Mouse (Mus musculus): ENCODE measurements around the gene Zfp800.

Zfp800 gene

DNA sequence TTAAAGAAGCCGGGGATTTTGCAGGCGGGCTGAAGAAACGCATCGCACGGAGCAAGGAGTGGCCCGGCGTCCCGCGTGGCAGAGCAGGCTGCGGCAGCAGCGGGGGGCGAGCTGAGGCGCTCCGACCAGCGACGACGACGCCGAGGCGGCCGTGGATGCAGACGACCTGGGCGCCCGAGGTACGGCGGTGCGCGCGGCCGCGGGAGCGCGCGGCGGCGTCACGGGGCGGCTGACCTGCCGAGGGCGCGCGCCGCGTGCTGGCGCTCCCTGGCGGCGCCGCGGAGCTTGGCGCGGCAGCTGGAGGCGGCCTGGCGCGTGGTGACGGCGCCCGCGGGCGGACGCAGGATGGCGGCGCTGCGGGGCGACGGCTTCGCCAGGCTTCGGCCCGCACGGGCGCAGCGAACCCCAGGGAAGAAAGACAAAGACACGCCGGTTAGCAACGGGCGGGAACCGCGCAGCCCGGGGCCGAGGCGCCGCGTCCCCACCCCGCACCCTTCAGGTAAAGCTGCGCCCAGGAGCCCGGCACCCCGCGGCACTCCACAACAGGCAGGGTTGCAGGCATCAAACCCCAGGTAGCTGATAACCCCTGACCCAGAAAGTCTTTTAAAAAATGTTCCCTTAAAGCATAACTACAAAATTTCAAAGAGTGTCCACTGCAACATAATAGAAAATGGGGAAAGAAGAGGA, 182.4 kb downstream of the Zfp800 start:
- in situ Hi-C loops (cut with MseI, MboI): no loop called here

DNA sequence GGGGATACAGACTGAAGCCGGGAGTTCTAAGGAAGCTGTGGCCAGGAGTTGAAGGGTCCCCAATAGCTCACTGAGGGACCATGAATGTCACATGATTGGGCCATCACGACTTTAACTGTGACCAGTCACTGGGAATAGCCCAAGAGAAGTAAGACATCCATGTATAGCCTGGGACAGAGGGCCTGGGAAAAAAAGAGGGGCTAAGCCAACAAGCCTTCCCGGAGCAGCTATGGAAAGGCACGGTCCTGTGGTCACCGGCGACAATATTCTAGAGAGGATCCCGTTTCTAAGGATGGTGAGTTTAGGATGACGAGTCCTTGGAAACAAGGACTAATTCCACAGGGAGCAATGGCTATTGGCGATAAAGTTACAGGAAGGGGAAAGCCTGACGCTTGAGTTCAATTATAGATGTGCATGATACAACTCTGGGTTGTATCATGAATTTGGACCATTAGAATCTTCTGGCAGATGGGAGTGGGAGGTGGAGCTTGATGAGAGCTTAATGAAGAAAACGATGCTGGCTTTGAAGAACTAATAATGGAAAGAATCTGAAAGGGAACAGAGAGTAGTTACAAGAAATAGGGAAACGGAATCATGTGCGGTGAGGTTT, 183.0 kb downstream of the Zfp800 start:
- in situ Hi-C loops (cut with MseI, MboI): no loop called here

DNA sequence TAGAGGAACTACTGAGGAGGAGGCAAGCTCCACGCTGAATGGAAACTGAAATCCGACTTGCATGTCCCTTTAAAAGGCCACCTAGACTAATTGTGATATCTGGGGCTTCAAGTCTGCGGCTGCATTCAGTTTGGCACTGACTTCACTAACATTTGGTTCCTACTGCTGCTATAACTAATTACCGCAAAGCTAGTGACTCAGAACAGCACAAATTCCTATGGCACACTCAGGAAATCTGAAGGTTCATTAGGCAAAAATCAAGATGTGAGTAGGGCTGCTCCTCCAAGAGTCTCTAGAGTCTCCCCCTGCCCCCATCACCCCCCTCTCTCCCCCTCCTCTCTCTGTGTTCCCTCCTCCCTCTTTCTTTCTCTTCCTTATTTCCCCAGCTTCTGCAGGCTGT, 194.4 kb downstream of the Zfp800 start:
- in situ Hi-C loops (cut with MseI, MboI): no loop called here

DNA sequence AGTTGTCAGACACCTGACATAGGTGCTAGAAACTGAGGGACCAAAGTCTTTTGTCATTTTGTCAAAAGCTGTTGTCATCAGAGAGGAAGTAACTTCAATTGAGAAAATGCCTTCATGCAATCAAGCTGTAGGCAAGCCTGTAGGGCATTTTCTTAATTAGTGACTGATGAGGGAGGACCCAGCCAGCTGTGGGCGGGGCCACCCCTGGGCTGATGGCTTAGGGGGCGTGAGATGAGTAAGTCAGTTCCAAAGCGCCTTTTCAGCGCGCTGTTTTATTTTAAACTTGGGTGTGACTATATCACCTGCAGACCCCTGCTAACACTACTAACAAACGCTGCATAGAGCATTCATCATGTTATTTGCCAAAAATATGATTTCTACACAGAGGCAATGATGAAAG, 195.0 kb downstream of the Zfp800 start:
- in situ Hi-C loops (cut with MseI, MboI): no loop called here

DNA sequence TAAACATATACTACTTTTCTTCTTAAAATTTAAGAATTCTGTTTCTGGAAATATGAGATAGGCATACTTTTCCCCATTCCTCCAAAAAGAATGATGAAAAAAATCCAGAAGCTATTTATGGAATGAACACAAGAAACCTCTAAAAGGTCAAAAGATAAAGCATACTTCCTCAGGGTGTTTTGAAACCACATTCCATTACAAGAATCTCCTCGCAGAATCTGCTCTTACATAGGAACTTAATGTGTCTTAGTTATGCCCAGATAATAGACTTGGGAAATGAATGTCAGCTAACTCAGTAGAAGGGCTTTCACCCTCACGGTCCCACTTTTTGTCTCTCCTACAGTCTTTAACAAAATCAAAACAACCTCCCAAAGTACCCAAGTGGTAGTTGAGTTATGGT, 203.9 kb downstream of the Zfp800 start:
- in situ Hi-C loops (cut with MseI, MboI): no loop called here

DNA sequence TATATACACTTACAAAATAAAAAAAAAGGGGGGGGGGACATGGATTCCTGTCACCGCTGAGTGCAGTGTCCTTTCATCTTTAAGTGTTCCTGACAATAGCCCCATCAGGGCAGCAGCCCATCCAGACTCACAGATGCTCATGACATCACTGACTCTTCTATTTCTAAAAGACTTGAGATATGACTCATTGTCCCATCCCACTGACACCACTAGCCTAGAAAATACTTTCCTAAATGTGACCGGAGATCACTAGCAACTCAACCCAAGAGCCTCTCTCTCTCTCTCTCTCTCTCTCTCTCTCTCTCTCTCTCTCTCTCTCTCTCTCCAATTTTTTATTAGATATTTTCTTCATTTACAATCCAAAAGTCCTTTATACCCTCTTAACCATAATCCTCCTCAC, 205.9 kb downstream of the Zfp800 start:
- in situ Hi-C loops (cut with MseI, MboI): no loop called here
